Mouse (Mus musculus) retina, postnatal 1 day (tissue): Measurements from ENCODE around the gene Slc51b.

Experiments
- DNase-seq: peaks from one replicate; pipeline ENCODE4 v3.0.0-alpha.2; 2012

Gene Slc51b

DNA sequence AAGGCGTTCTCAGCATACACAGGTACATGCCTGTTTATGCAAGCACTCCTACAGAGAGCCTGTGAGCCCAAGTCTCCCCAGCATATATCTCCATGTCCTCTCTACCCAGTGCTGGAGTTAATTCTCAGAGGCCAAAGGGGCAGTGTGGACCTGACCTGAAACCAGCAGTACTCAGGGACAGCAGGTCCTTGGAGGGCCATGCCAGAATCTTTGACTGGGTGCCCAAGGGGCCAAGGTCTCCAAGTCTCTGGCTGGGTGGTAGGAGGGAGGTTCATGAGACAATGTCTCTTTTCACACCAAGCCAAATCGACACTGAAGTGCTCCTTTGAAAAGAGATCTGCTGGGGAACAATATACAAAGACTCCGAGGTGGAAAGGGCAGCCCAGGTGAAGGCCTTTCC, 14.9 kb downstream of the Slc51b start:
- no peak for DNase-seq

DNA sequence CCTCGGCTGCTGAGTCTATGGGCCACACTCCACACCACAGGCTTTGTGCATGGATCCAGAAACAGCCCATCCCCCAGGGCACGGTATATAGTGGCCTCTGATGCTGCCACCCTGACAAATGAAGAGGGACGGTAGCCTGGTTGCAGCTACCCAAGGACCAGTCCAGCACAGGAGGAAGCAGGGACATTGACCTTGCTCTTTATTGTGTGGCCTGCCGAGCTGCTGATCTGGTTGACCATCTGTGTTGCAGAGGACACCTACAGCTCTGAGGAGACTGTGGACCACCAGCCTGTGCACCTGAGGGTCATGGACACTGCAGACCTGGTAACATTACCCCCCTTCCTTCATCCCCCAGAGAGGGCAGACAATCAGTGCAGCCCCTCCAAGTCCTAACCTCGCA, 15.4 kb downstream of the Slc51b start:
- no peak for DNase-seq

DNA sequence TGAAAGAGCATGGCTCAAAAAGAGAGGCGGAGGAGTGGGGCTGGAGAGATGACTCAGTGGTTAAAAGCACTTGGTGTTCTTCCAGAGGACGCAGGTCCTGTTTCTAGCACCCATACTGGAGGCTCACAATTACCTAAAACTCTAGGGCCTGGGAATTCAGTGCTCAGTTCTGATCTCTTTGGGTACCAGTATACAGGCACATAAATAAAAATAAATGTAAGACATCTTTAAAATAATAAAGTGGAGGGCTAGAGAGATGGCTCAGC, 17.6 kb downstream of the Slc51b start:
- DNase-seq, result no peak

DNA sequence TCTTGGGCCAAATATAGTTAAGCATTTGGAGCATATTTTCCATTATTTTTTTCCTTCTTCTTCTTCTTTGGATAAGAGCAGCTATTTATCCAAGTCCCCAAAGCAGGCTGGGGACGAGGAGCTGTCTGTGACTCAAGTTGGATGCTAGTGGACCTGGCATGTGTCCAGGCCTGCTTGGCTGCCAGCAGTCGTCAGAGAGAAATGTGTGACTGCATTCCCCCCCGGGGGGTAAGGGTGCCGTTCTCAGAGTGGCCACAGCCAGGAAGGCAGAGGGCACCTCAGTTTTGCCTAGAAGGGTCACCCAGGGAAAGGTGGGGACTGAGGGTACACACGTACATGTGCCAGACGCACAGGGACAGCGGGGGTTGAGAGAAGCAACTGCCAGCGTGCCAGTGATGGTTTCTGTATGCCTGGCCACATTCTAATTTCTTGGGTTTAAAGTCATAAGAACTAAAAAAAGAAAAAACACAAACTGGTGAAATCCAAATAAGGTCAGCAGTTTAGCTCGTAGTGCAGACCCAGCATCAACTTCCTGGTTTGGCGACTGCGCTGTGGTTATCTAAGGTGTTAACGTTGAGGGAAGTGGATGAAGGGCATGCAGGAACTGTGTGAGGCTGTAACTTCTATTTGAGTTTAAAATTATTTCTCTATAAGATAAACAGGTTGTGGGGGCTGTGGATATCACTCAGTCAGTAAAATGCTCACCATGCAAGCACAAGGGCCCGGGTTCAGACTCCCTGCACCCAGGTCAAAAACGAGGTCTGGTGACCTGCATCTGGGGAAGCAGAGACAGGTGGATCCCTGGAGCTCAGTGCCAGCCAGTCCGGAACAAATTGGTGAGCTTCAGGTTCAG, 18.2 kb downstream of the Slc51b start:
- DNase-seq, result no peak

- no peak for DNase-seq
These were observed 22.8 kb downstream of the Slc51b start for GRCm38 (mm10) chr9:65399934-65400333.

GRCm38 (mm10) chr9:65398279-65398678, 24.5 kb downstream of the Slc51b start, which contains the start of gene Rasl12:
Gene Rasl12, plus strand, starts transcription at chr9:65398506.
- peak; percentile 86 for DNase-seq

DNA sequence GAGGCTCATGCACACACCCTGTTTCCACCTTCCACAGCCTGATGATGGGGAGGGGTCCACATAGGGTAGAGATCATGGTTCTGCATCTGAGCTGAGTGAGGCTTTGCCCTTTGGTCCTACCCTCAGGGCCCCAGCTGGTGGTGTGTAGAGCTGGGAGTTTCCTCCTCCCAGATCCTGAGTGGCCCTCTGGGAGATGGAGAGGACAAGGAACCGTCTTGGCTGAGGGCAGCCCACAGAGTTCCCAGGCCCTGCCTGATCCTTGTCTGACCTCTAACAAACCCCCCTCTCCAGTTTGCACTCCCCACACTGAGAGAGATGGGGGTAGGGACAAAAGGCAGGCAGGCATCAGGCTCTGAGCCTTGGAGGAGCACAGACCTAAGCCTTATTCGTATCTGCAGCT, 28.4 kb downstream of the Slc51b start:
- no peak for DNase-seq

DNA sequence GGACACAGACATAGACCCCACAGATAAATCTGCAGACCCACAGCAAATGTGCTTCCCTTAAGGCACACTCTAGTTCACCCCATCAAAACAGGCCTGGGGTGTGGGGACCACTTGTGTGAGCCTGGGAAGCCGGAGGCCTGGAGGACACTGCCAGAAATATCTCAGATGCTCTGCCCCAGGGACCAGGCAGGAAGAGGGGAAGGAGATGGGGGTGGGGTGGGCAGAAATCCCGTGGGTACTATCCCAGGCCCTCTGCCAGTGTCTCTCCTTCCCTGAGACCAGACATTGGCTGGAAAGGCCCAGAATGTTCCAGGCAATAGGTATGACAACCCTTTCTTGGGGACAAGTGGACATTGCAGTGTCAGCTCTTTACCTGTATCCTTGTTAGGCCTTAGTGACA, 29.1 kb downstream of the Slc51b start:
- no peak for DNase-seq

- DNase-seq, result peak; percentile 71
These were observed 30.0 kb downstream of the Slc51b start for GRCm38 (mm10) chr9:65392638-65393364.

GRCm38 (mm10) chr9:65391613-65391964, 31.2 kb downstream of the Slc51b start, which contains the start of gene Kbtbd13:
Gene Kbtbd13, minus strand, starts transcription at chr9:65391652.
- DNase-seq, result no peak

DNA sequence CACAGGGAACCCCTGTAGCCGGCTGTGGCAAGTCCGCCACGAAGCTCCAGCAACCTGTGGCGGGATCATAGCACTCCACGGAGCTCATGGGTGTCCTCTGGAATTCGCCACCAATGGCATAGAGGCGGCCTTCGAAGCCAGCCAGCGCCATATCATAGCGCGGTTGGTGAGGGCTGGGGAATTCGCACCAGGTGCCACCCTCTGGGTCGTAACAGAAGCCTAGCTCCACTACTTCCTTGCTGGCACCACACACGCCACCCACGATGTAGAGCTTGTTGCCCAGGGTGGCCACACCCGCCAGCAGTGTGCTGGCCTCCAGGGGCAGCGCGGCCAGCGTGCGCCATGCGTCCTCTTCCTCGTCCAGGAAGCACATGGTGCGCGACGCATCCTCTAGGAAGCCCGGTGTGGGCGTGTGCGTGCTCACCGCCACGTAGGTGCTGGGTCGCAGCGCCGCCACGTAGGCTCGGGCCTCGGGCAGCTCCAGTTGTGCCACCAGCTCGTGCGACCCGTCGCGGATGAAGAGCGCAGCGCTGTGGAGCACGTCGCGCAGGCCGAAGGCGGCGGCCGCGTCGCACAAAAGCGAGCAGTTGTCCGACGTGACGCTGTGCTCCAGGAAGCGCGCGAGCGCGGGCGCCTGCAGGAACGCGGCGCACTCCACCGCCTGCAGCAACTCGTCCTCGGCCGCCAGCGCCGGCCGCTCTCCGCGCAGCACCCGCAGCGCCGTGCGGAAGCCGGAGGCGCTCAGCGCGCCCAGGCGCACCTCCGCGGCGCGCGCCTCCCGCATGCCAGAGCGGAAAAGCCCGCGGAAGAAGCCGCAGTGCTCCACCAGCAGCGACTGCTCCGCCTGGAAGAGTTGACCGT, 31.8 kb downstream of the Slc51b start:
- peak; percentile 65 for DNase-seq

GRCm38 (mm10) chr9:65386373-65387140, 36.2 kb downstream of the Slc51b start:
- peak; percentile 65 for DNase-seq

DNA sequence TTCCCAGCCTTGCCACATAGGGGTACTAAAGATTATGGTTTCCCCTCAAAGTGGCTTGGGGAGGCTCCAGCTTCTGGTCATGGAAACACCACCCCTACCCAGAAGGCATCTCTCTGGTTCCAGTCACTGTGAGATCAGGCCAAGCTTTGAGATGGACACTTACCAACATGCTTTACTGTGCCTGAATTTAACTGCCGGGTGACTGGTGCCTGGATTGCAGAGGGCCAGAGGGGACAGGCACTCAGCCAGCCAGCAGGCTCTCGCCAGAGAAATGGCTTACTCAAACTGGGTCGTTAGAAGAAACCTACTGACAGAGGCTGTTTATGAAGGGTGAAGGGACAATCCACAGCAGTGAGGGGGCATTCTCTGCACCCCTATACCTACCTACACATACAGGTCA, 38.5 kb downstream of the Slc51b start:
- no peak for DNase-seq

DNA sequence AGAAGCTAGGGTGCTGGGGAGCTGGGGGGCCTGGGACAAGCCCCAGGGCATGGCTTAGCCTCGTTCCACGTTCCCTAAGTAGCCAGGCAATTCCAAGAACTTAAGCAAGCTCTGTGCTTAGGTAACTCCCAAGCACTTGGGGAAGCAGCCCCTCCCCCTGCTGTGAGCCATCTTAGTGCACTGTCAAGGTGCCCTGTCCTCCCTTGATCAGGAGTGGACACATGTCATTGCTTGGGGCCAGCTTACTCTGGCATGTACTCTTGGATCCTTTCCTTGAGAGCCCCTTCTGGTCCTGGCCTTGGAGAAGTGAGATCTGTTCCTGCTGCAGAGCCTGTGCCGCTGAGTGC, 40.0 kb downstream of the Slc51b start:
- DNase-seq, result no peak

DNA sequence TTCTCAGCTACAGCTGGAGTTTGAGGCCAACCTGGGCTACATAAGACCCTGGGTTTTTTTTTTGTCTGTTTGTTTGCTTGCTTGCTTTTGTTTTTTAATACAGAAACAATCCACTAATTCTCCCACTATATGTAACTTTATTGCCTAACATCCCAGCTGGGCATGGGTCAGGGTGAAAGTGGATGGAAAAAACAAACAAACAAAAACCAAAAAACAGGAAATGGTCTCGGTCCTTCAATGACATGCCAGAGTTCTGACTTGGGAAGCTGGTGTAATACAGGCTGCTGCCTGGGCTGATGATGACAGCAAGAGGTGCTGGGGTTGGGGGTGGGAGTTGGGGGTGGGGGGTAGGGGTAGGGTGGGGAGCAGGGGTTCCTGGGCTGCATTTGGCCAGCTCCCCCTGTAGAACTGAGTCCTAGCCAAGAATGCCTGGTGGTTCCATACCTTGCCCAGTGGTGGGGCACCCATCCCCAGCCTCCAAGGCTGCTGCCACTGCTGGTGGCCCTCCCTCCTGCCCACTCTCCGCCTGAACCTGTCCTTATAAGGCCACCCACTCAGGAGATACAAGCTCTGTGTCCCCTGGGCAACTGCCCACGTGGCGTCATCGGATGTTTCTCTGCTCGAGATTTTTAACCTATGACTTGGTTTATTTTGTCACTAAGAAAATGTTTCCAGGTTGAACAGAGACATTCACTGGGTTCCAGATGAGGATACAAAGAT, 40.6 kb downstream of the Slc51b start:
- no peak for DNase-seq

- no peak for DNase-seq
These were observed 41.7 kb downstream of the Slc51b start for GRCm38 (mm10) chr9:65381017-65381590.

GRCm38 (mm10) chr9:65375163-65375934, 47.4 kb downstream of the Slc51b start:
- no peak for DNase-seq

DNA sequence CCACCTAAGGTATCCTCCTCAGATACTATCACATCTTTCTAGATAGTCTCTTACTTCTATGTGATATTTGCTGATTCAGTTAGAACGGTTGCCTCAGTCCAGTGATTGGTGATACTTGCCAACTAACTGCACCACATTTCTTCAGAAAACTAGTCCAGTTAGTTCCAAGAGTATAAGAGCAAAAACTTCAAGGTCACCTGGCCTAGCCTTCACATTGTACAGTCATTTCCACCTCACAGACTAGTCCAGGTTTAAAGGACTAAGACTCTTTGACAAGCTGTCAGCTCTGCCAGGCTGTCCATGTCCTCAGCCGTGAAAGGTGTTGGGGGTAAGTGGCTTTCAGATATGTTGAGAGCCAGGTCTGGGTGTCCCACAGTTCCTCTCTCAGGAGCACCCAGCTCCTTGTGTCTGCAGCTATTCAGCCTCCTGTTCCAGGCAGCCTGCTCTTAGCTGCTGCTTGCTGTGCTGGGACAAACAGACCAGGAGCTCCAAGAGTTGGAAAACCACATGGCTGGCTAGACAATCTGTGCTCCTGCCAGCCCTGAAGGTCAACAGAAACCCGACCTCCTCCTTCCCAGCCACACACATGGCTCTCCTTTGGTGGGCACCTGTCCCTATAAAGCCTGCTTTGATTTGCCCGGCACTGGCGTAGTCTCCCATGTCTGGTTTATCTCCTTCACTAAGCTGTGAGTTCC, 48.1 kb downstream of the Slc51b start:
- DNase-seq, result no peak

GRCm38 (mm10) chr9:65372449-65372848, 50.3 kb downstream of the Slc51b start:
- DNase-seq, result no peak

GRCm38 (mm10) chr9:65371756-65372155, 51.0 kb downstream of the Slc51b start:
- no peak for DNase-seq
